Mouse (Mus musculus) brown adipose tissue, adult 24 weeks (tissue): Measurements from ENCODE around the gene Ppia. TPM values are rescaled to one million over a fixed set of nuclear protein-coding genes. Genes with fewer than 3 reads are reported as not detected.
"Not testable (repeated sequence)": the region's sequence is repeated elsewhere in the genome, so short reads cannot be mapped to it uniquely, and the experiment has no call there.

Source experiments
- H3K27ac ChIP-seq: fragments of 200-500 bp; replicated peaks from 2 replicates; pipeline ENCODE4 v1.5.1; 2012; ENCODE audit warnings: low read depth, mild to moderate bottlenecking, low read length
- H3K4me1 ChIP-seq: fragments of 200-500 bp; 2 replicates; pipeline ENCODE4 v1.6.1; 2012; ENCODE audit warnings: low read length, mixed read lengths; ENCODE audit not compliant: control insufficient read depth, insufficient read depth, insufficient read length
- H3K4me3 ChIP-seq: fragments of 200-500 bp; 2 replicates; pipeline ENCODE4 v1.5.1; 2012; ENCODE audit warnings: low read depth, mild to moderate bottlenecking, low read length, moderate library complexity; ENCODE audit not compliant: insufficient read depth
- polyA plus RNA-seq: library from polyadenylated mRNA; stranded (reverse); fragments of >200 nt; gene quantifications from 2 replicates; pipeline ENCODE4 v1.2.4, GENCODE M21; 2012; ENCODE audit not compliant: missing spikeins, insufficient read depth, insufficient read length

Ppia gene
- polyA plus RNA-seq = 1,997 and 2,277 TPM in 2 replicates

- H3K4me1 ChIP-seq = peaks cover 6% of the 10 kb centered on the region; the same call in 1 of the 2 replicates
- peak within 1 kb of the TSS; percentile 91 for H3K4me3 ChIP-seq
- H3K27ac ChIP-seq = peak within 1 kb of the TSS; percentile 97
These were observed at the start of gene Ppia for GRCm38 (mm10) chr11:6414751-6415550. Gene Ppia (plus strand): TSS chr11:6415443.

- H3K27ac ChIP-seq = no peak overlapping the region
These were observed 49.4 kb upstream of the Ppia start for GRCm38 (mm10) chr11:6365885-6366284.

GRCm38 (mm10) chr11:6366434-6366833, 48.8 kb upstream of the Ppia start:
- Histone ChIP-seq H3K4me3 (no peak overlapping the region), H3K27ac (no peak overlapping the region), H3K4me1 (no peaks in the 10 kb centered on the region; the same call in 1 of the 2 replicates)

More at GRCm38 (mm10) chr11:6365885-6366284, 49.4 kb upstream of the Ppia start:
- H3K4me1 ChIP-seq = no peaks in the 10 kb centered on the region
- no peak overlapping the region for H3K4me3 ChIP-seq

- Histone ChIP-seq H3K27ac (no peak overlapping the region), H3K4me3 (no peak overlapping the region), H3K4me1 (no peaks in the 10 kb centered on the region; the same call in 1 of the 2 replicates)
These were observed 48.1 kb upstream of the Ppia start for GRCm38 (mm10) chr11:6367156-6367555.

- H3K4me3 ChIP-seq, H3K4me1 ChIP-seq, H3K27ac ChIP-seq: not testable (repeated sequence)
These were observed 47.3 kb upstream of the Ppia start for GRCm38 (mm10) chr11:6367986-6368385.

- no peaks in the 10 kb centered on the region; the same call in 1 of the 2 replicates for H3K4me1 ChIP-seq
- no peak overlapping the region for H3K4me3 ChIP-seq
- H3K27ac ChIP-seq = no peak overlapping the region
These were observed 43.7 kb upstream of the Ppia start for GRCm38 (mm10) chr11:6371376-6372155.

GRCm38 (mm10) chr11:6372784-6373183, 42.5 kb upstream of the Ppia start:
- H3K27ac ChIP-seq = no peak overlapping the region
- H3K4me3 ChIP-seq = no peak overlapping the region

GRCm38 (mm10) chr11:6380916-6381315, 34.3 kb upstream of the Ppia start:
- no peaks in the 10 kb centered on the region for H3K4me1 ChIP-seq
- no peak overlapping the region for H3K4me3 ChIP-seq
- H3K27ac ChIP-seq = no peak overlapping the region

More at GRCm38 (mm10) chr11:6372784-6373183, 42.5 kb upstream of the Ppia start:
- no peaks in the 10 kb centered on the region; the same call in 1 of the 2 replicates for H3K4me1 ChIP-seq

- H3K4me3 ChIP-seq = peak overlapping the region; percentile 59; the same call in 1 of the 2 replicates
- H3K4me1 ChIP-seq = peaks cover 11% of the 10 kb centered on the region
- peak overlapping the region; percentile 99 for H3K27ac ChIP-seq
These were observed 27.0 kb upstream of the Ppia start for GRCm38 (mm10) chr11:6388126-6388725.

- Histone ChIP-seq H3K4me3 (peak within 1 kb of the TSS; percentile 80), H3K4me1 (peaks cover 11% of the 10 kb centered on the region), H3K27ac (peak within 1 kb of the TSS; percentile 99)
These were observed 26.4 kb upstream of the Ppia start, which contains the start of gene Zmiz2 for GRCm38 (mm10) chr11:6388726-6389413. Gene Zmiz2 (plus strand): TSS chr11:6389074.

GRCm38 (mm10) chr11:6389483-6389921, 25.7 kb upstream of the Ppia start:
- H3K27ac ChIP-seq = no peak overlapping the region; the same call in 1 of the 2 replicates
- peaks cover 11% of the 10 kb centered on the region for H3K4me1 ChIP-seq
- peak overlapping the region; percentile 80 for H3K4me3 ChIP-seq

- Histone ChIP-seq H3K4me3 (peak overlapping the region; percentile 23), H3K27ac (no peak overlapping the region), H3K4me1 (peaks cover 11% of the 10 kb centered on the region)
These were observed 24.7 kb upstream of the Ppia start for GRCm38 (mm10) chr11:6390376-6391053.

- no peak overlapping the region; the same call in 1 of the 2 replicates for H3K4me3 ChIP-seq
- H3K4me1 ChIP-seq = peaks cover 11% of the 10 kb centered on the region
- H3K27ac ChIP-seq = no peak overlapping the region
These were observed 23.5 kb upstream of the Ppia start for GRCm38 (mm10) chr11:6391516-6392276.
